Mouse (Mus musculus) layer of hippocampus, postnatal 10 days (tissue): Measurements from ENCODE around the gene Usp17lb. TPM values are rescaled to one million over a fixed set of nuclear protein-coding genes. Genes with fewer than 3 reads are reported as not detected.
"Not testable (repeated sequence)": the region's sequence is repeated elsewhere in the genome, so short reads cannot be mapped to it uniquely, and the experiment has no call there.

ENCODE experiments used
- DNase-seq, 2 experiments: peaks; one replicate each; pipeline ENCODE4 v3.0.0; 2021; ENCODE audit warnings: low spot score in 2 of 2
- long read RNA-seq: library from polyadenylated mRNA; stranded (forward); transcript quantifications from one replicate; pipeline ENCODE4 v2.0.0, GENCODE M21; 2023
- total RNA-seq, 2 experiments: library from RNA; stranded (reverse); gene quantifications; 2 replicates each; pipeline ENCODE4 v1.2.3; 2021

Usp17lb gene
- not detected for total RNA-seq
- long read RNA-seq: 0 reads

GRCm38 (mm10) chr7:104842503-104842902 lies at the start of gene Usp17lb:
Usp17lb (minus strand) TSS chr7:104842603.
- no peak for DNase-seq

GRCm38 (mm10) chr7:104877731-104878130 lies 35.3 kb upstream of the Usp17lb start, which contains the start of gene Olfr665:
Olfr665 (plus strand) TSS chr7:104878031.
- DNase-seq: no peak

- no peak for DNase-seq
Measured at GRCm38 (mm10) chr7:104861381-104861780, 19.0 kb upstream of the Usp17lb start.

- DNase-seq: no peak
Measured at GRCm38 (mm10) chr7:104857683-104858082, 15.3 kb upstream of the Usp17lb start.

GRCm38 (mm10) chr7:104856709-104857108 lies 14.3 kb upstream of the Usp17lb start, which contains the start of gene Usp17la:
Usp17la (plus strand) TSS chr7:104857009.
- not testable (repeated sequence) for DNase-seq

GRCm38 (mm10) chr7:104855248-104855750 lies 12.9 kb upstream of the Usp17lb start:
- DNase-seq: no peak

- DNase-seq: not testable (repeated sequence)
Measured at GRCm38 (mm10) chr7:104851546-104851945, 9.1 kb upstream of the Usp17lb start.

GRCm38 (mm10) chr7:104843731-104844287 lies 1.4 kb upstream of the Usp17lb start:
- DNase-seq: no peak

GRCm38 (mm10) chr7:104810335-104810734 lies 32.1 kb downstream of the Usp17lb start:
- DNase-seq: not testable (repeated sequence)

- no peak for DNase-seq
Measured at GRCm38 (mm10) chr7:104790796-104791195, 51.6 kb downstream of the Usp17lb start.

Other genes with a start within 250 kb of the Usp17lb start
- gene Olfr655, start 240.8 kb downstream of the Usp17lb start, total RNA-seq: not detected
- gene Olfr656, start 228.6 kb downstream of the Usp17lb start, total RNA-seq: not detected
- gene Olfr657, start 217.8 kb downstream of the Usp17lb start, total RNA-seq: not detected
- gene Olfr658, start 195.3 kb downstream of the Usp17lb start, total RNA-seq: not detected
- not detected for gene Olfr659, start 175.8 kb downstream of the Usp17lb start, total RNA-seq
- gene Olfr661, start 156.1 kb downstream of the Usp17lb start, total RNA-seq: not detected
- not detected for gene Usp17le, start 65.1 kb downstream of the Usp17lb start, total RNA-seq
- not detected for gene Usp17la, start 14.4 kb upstream of the Usp17lb start, total RNA-seq
- gene Olfr665, start 35.4 kb upstream of the Usp17lb start, total RNA-seq: not detected
- not detected for gene Olfr666, start 53.3 kb upstream of the Usp17lb start, total RNA-seq
- gene Olfr667, start 78.9 kb upstream of the Usp17lb start, total RNA-seq: not detected
- not detected for gene Olfr668, start 85.5 kb upstream of the Usp17lb start, total RNA-seq
- gene Olfr669, start 91.6 kb upstream of the Usp17lb start, total RNA-seq: not detected
- not detected for gene Olfr670, start 120.0 kb upstream of the Usp17lb start, total RNA-seq
- not detected for gene Olfr671, start 136.5 kb upstream of the Usp17lb start, total RNA-seq
- not detected for gene Olfr672, start 159.4 kb upstream of the Usp17lb start, total RNA-seq
- gene Olfr675, start 185.9 kb upstream of the Usp17lb start, total RNA-seq: not detected
- not detected for gene Olfr676, start 190.1 kb upstream of the Usp17lb start, total RNA-seq
- gene Olfr677, start 208.8 kb upstream of the Usp17lb start, total RNA-seq: not detected
- gene Olfr678, start 221.9 kb upstream of the Usp17lb start, total RNA-seq: not detected
- gene Olfr679, start 238.6 kb upstream of the Usp17lb start, total RNA-seq: not detected